Mouse (Mus musculus): ENCODE measurements around the gene Slc9a8.

Gene Slc9a8

DNA sequence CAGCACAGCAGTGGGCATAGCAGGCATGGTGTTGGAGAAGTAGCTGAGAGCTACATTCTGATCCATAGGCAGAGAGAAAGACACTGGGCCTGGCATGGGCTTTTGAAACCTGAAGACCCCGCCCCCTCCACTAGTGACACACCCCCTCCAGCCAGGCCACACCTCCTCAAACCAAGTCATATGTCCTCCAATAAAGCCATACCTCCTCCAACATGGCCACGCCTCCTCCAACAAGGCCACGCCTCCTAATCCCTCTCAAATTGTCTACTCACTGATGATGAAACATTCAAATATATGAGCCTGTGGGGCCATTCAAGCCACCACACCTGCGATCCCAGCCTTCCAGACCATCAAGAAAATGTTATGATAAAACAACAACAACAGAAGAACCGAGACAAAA, 7.1 kb upstream of the Slc9a8 start:
- no peak for DNase-seq (ENCODE audit: low read depth, low spot score)

DNA sequence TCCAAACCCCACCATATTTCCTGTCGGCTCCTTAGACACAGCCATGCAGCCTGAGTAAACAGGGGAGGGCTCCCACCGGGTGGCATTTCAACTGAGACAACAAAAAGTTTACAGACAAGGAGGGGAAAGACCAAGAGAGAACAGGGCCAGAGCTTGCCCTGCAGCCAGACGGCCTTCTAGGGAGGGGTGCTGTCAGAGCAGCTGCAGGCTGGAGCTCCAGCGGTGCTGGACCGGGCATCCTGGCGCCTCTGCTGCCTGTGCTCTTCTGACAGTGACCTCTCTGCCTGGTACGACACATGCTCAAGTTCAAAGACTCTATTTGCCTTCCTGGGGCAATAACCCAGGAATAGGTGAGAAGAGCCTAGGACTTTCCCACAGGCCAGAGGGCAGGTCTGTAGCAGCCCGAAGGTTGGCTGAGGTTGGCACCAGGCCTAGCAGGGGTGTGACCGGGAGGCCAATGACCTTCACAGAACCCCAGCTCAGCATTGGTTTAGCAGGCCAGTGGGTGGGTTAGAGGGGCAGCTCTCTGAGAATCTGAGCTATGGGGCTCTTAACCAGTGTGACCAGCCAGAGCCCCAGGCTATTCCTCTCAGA, 5.4 kb upstream of the Slc9a8 start:
- DNase-seq (ENCODE audit: low read depth, low spot score): no peak

DNA sequence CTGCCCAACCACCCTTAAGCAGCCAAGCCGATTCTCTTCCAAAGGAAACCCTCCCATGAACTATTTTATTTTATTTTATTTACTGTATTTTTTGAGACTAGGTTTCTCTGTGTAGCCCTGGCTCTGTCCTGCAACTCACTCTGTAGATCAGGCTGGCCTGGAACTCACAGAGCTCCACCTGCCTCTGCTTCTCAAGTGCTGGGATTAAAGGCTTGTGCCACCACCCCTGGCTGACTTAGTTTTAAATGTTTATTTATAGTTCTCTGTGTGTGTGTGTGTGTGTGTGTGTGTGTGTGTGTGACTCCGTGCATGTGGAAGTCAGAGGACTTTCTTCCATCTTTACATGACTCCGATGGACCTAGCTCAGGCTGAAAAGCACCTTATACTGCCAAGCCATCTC, 4.5 kb upstream of the Slc9a8 start:
- no peak for DNase-seq (ENCODE audit: low read depth, low spot score)

DNA sequence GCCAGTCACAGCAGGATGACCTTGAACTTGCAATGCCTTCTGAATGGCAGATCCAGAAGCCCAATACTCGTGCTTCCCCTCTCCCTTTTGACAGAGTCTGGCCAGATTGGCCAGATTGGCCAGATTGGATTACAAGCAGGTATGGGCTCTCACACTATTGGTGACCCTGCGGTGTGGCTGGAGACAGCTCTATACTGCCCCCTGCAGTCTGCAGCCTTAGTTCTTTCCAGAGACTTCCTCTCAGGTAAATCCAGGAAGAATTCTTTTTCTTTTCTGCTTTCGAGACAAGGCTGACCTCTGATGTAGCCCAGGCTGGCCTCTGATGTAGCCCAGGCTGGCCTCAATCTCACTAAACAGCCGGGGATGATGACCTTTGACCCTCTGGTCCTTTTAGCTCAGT, 3.8 kb upstream of the Slc9a8 start:
- DNase-seq (ENCODE audit: low read depth, low spot score): no peak

DNA sequence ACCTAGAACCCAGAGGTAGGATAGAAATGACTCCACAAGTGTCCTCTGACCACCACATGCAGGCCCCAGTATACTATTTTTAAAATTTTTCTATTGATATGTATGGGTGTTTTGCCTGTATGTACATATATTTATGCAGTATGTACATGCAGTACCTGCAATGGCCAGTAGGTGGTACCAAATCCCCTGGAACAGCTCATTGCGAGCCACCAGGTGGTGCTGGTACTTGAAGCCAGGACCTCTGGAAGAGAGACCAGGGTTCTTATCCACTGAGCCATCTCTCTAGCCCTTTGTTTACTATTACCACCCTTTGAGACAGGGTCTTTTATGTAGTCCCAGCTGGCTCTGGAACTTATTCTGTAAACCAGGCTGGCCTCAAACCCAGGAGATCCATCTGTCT, 2.3 kb upstream of the Slc9a8 start:
- DNase-seq (ENCODE audit: low read depth, low spot score): peak; percentile 68

DNA sequence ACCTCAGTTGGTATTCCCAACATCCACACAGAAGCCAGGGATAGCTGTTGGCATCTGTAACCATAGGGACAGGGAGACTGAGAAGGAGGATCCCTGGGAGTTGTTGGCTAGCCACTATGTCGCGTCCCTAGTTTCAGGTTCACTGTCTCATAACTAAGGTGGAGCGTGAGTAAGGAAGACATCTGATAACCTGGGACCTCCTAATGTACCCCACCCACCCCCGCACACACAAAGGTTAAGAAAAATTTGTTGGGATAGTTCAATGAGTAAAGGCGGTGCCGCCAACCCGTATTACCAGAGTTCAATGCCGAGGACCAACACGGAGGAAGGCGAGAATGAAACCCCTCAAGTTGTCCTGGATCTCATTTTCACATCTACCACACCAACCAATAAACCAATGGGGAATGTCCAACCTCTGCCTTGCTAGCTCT, 686 bp upstream of the Slc9a8 start:
- DNase-seq (ENCODE audit: low read depth, low spot score): no peak

DNA sequence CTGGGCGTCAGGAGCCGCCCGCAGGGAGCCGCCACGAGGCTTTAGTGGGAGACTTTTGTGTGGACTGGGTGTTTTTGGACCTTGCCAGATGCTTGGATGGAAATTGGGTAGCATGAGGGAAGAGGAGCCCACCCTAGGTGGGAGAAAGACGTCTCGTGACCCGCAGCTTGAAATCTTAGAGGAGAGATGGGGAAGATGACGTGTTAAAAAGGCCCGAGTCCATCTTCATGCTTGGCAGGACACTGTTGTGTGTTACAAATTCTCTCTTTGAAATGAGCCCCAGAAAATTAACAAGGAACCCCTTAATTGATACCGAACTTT, 598 bp downstream of the Slc9a8 start:
- DNase-seq (ENCODE audit: low read depth, low spot score): no peak

DNA sequence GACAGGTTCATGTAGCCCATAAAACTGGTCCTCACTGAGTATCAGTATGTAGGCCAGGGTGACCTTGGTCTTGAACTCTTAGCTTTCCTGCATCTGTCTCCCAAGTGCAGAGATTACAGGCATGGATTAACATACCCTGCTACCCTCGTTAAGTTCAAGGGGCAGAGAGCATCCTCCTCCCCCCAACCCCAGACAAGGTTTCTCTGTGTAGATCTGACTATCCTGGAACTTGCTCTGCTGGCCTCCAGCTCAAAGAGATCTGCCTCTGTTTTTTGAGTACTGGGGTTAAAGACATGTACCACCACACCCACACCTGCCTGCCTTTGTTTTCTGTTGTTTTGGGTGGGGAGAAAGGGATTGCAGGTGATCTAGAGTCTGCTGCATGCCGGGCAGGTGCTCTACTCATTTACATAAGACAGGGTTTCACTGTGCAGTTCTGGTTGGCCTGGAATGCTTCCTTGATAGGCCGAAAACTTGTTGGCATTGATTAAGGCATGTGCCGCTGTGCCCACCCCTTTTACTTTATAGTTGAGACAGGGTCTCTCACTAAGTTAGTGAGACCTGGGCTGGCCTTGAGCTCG, 1.6 kb downstream of the Slc9a8 start:
- DNase-seq (ENCODE audit: low read depth, low spot score): no peak

DNA sequence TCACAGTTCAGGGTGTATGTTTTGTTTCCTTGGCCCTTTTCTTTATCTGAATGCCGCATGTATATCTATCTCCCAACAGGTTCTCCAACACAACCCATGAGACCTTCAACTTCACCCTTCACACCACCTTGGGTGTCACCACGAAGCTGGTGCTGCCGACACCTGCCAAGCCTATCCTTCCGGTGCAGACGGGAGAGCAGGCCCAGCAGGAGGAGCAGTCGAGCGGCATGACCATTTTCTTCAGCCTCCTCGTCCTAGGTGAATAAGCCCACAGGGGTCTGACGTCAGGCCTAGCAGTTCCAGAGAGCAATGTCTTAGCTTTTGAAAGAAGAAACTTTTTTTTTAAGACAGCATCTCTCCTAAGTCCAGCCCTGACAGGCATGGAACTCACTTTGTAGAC, 2.5 kb downstream of the Slc9a8 start:
- DNase-seq (ENCODE audit: low read depth, low spot score): no peak

DNA sequence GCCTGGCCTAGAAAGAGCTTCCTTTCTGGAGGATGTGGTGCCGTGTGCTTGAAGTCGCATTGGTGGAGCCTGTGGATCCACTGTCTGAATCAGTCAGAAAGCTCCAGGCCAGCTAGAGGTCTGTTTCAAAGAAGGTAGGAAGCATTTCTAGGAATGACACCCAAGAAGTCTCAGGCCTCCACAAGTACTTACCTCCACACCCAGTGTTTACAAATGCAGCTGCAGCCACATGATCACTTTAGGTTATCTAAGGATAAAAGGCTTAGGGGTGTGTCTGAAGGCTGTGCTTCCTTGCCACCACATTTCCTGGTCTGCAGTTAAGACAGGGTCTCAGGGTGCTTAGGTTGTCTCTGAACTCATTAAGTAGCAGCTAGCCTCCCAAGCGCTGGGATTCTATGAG, 3.0 kb downstream of the Slc9a8 start:
- no peak for DNase-seq (ENCODE audit: low read depth, low spot score)

DNA sequence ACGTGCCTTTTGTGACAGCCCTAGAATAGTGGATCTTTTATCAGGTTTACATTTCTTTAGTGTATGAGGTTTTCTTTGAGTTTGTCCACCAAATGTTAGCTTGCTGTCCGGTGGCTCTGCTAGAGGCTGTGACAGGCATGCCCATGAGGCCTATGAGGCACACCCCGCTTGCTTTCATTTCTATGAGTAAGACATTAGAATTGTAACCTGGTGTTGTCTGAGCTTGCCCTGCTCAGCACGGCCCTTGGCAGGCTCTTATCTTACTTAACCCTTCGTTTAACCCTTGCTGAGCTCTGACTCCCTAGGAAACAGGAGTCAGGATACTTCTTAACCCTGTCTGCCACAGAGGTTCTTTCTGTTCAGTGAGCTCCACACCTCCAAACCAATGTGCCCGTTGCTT, 3.9 kb downstream of the Slc9a8 start:
- no peak for DNase-seq (ENCODE audit: low read depth, low spot score)

DNA sequence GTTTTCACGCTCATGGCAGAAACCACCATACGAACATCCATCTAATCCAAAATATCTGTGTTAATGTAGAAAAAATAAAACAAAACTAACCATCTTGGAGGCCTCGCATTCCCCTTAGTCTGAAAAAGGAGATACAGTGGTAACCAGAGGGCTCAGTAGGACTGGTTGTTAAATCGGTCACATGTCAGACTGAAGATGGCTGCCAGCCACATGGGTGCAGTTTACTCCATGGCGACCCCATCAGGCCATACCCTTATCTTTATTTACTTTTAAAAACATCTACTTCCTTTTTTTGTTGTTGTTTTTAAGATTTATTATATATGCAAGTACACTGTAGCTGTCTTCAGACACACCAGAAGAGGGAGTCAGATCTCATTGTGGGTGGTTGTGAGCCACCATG, 8.1 kb downstream of the Slc9a8 start:
- DNase-seq (ENCODE audit: low read depth, low spot score): no peak

DNA sequence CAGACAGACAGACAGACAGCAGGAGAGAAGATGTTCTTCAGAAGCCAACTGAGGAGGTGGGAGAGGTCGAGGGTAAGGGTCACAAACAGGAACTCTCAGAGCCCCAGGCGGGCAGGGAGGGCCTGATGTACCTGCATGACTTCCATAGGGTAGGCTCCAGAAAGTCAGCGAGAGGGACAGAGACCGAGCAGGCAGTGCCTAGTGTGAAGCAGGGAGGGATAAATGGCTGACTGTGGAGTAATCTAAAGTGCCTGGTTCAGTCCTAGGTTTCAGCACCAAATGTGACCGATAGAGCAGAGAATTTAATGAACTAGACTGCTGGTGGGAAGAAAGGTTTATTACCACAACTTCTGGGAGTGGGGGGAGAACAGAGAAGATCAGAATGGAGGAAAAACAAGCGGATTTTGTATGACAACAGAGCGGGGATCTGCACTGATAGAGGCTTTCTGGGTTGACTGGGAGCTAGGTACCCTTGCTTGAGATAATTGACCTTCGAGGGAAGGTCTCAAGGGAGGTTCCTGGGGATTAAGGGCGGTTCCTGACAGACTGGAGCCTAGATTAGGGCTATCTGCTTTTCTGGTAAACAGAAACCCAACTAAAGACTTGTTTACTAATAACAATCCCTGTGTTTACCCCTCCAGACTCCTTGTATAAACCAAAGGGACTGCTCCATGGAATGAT, 9.4 kb downstream of the Slc9a8 start:
- DNase-seq (ENCODE audit: low read depth, low spot score): no peak

DNA sequence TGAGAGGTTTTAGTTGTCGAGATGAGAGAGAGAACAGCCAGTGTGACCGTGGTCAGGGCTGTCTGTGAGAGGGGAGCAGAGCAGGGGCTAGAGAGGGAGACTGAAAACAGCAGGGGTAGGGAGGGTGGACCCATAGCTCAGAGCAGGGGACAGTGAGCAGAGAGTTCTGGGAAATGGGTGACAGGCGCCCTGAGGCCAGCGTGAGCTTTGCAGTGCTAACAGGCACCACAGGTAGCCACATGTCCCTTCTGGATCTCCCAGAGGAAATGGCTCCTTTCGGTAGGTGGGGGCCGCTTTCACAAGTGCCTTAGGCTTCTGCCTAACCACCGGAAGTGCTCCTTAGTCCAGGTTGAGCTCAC, 9.9 kb downstream of the Slc9a8 start:
- DNase-seq (ENCODE audit: low read depth, low spot score): no peak

DNA sequence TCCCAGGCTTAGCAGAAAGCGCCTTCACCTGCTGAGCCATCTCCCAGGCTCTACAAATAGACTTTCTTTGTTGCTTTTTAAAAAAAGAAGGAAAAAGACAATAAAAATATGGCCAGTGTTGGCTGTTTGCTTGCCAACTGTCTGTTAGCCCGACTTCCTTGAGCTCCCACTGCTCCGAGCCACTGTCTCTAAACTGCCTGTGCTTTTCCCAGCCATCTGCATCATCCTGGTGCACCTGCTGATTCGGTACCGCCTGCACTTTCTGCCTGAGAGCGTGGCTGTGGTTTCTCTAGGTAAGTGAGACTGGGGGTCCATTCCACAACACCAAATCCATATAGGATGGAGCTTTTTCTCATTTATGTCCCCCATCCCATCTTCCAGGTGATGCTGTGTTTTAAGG, 13.1 kb downstream of the Slc9a8 start:
- DNase-seq (ENCODE audit: low read depth, low spot score): no peak

DNA sequence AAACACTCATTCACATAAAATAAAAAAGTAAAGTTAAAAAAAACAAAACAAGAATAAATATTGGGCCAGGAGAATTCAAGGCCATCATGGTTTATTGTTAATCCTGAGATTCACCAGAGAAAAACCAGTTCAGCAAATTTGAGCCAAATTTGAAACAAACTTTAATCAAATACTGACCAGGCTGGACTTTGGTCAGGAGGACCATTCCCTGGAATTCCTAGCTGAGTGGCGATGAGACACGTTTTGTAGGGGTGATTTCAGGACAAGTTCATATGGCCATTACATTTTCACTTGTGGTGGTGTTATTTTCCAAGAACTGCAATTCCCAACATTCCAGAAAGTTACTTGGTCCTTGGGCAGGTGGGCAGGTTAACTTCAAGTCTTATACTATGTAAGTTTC, 14.1 kb downstream of the Slc9a8 start:
- DNase-seq (ENCODE audit: low read depth, low spot score): no peak

DNA sequence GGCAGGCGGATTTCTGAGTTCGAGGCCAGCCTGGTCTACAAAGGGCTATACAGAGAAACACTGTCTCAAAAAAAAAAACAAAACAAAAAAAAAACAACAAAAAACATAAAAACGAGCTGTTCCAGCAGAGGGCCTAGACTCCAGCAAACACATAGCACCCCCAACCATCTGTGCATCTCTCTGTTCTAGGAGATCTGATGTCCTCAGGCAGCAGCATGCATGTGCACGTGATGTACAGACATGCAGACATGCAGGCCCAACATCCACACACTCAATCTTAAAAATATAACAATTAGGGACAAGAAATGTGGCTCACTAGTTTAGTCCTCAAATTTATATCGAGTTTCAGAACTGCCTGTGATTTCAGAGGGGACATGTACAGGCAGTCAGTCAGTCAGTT, 14.9 kb downstream of the Slc9a8 start:
- no peak for DNase-seq (ENCODE audit: low read depth, low spot score)

DNA sequence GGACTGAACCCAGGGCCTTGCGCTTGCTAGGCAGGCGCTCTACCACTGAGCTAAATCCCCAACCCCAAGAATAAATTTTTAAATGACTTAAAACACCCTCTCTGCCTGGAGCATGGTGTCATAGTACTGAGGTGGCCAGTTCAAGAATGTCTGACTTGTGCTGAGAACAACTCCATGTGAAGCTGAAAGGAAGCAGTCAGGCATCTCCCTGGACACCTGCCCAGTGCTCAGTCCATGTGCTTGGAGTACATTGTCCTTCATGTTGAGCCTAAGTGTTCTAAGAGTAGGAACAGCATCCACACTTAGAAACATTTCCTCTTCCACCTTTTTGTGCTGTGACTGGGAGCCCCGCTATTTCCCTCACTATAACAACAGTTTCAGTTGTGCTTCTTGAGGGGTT, 17.9 kb downstream of the Slc9a8 start:
- no peak for DNase-seq (ENCODE audit: low read depth, low spot score)

DNA sequence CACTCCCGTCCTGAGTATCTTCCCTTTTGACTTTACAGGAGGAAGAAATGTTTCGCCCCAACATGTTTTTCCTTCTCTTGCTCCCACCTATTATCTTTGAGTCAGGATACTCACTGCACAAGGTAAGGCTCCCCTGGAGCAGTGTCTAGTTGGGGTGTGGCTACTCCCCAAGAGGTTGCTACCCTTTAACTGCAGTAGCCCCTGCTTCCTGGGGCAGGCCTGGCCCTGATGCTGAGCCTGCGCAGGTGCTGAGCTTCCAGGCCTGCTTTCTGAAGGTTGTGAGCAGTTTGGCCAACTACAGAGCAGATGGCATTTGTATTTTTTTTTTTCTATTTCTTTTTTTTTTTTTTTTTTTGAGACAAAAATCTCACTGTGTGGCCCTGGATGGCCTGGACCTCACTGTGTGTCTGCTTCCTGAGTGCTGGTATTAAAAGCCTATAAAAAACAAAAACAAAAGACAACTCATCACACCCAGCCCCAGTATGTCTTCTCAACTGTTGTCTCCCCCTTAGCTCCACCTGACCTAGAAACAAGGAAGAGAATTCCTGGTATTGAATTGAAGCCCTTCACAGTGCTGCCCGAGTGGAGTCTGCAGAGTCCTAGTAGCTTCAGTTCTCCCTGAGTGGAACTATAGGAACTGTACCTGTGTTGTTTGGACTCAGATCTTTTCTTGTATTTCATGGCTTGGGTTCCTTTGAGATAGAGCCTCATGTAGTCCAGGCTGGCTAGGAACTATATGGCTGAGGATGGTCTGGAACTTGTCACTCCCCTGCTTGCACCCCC, 22.1 kb downstream of the Slc9a8 start:
- DNase-seq (ENCODE audit: low read depth, low spot score): no peak

DNA sequence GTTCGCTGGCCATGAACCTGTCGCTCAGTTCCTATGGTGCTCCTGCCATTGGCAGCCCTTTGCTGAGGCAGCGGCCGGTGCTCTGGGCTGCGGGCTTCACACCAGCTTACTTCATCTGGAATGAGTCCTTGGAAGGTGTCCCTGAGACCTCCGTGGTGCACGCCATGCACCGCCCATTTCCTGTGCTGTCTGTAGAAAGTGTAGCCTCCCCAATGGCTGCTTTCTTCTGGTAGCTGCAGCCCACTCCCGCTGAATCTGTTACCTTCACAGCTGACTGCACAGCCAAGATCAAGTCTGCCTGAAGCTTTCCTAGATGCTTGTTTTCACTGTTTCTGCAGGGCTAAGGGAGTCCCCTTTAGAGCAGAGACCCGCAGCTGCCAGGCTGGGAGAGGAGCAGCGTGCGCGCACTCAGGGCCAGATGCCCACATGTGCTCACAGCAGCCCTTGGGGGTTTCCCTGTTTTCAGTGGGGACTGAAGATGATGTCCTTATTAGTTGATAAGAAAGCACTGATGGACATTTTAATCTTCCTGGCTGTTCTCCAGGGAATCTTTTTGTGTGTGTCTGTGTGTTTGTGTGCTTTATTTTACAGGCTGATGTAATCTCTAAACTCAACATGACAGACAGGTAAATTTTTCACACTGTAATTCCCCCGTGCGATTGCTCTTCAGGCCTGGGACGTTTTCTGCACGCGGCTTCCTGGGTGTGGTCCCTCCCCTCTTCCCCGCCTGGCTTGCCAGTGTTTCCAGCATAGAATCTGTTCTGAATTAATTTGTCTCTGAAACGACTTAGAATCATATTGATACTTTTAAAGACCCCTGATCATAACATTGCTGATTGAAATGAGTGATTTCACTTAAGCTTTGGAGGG, 24.6 kb downstream of the Slc9a8 start:
- no peak for DNase-seq (ENCODE audit: low read depth, low spot score)

DNA sequence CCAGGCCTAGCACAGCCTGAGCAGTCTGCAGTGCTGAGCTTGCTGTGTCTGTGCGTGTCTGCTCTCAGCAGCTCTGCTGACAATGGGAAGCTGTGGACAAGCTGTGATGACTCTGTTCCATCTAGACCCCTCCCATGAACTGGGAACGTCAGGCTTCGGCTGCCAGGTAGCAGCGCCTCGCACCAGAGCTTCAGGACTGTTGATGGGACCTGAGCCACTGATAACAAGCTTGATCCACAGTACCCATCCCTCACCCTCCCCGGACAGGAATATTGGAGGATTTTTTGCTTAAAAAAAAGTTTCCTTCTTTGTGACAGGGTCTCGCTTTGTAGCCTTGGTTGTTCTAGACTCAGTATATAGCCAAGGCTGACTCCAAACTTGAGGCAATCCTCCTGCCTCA, 25.7 kb downstream of the Slc9a8 start:
- DNase-seq (ENCODE audit: low read depth, low spot score): no peak

DNA sequence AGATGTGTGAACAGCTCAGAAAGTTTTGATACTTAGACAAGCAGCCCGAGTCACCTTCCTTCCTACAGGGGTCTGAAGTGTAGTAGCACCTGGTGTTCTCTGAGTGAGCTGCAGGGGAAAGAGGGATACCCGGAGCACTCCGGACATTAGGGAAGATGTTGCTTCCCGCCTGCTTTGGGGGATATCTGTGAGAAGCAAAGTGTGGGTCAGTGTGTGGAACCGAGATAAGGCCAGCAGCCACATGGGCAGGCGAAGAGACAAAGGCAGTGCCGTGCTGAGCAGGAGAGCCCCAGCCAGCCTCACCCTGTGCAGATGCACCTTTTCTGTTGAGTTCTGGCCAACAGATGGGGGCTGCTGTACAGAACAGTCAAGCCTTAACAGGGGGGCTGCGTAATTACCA, 26.1 kb downstream of the Slc9a8 start:
- DNase-seq (ENCODE audit: low read depth, low spot score): no peak

Data from retina, adult 2 months (tissue).